Mouse (Mus musculus): ENCODE results near the gene Prss41. TPM values are rescaled to one million over a fixed set of nuclear protein-coding genes. Genes with fewer than 3 reads are reported as not detected.

The Prss41 gene
- total RNA-seq, 2 experiments from 2014 or later: not detected

DNA sequence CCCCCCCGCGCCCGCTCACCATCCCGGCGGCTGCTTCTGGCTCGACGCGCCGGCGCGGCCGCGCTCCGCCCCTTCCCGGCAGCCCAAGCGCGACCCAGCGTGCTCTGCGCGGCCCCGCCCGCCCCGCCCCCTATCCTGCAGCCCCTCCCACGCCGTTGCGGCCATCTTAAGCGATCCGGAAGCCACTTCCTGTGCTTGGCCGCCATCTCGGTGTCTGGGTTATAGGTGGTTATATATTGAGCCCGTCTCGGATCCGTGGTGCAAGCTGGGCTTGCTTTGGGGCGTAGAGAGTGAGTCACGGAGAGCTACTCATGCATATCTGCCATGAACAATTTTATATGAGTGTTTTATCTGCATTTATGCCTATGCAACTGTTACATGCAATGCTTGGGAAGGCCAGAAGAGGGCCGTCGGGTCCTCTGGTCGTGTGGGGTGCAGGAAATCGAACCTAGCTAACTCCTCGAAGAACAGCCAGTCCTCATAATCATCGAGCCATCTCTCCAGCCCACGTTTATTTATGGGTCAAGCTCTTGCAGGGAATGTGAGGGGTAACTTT lies 14.8 kb downstream of the Prss41 start, which contains the start of gene Elob:
TSS of gene Elob (minus strand) at position 73 of the 556 bp plus-strand sequence.
- ATAC-seq (replicated peaks; ENCODE audit: low FRiP score, poor library complexity, severe bottlenecking): peak; percentile 90

DNA sequence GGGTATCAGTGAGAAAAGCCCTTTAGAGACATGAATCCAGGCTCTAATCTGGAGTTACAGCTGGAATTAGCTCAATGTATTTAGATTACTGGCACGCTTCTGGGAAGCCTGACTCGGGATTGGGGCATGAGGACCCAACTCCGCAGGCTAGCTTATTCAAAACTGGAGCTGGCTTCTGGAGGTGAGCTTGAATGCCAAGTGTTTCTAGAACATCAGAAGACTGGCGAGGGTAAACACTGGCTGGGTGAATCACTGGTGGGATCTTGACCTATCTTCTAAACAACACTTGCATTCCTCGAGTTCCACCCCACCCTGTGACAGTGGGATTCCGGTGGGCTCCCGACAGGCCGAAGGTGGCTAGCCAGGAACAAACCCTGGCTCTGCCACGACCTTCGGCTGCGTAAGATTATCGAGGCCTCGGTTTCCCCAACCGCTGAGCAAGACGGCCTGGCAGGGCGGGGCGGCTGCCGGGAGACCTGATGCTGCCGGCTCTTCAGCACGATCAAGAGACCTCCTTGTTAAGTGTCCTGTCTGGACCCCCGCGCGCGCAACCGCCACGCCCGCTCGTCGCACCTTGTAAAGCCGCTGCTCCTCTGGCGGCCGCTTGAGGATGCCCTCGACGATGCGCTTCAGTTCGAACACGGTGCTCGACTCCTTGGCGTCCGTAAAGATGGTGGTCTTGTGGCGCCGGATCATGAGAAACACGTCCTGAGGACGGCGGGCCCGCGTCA lies 15.5 kb downstream of the Prss41 start:
- peak; percentile 73 for ATAC-seq (replicated peaks; ENCODE audit: low FRiP score, poor library complexity, severe bottlenecking)

DNA sequence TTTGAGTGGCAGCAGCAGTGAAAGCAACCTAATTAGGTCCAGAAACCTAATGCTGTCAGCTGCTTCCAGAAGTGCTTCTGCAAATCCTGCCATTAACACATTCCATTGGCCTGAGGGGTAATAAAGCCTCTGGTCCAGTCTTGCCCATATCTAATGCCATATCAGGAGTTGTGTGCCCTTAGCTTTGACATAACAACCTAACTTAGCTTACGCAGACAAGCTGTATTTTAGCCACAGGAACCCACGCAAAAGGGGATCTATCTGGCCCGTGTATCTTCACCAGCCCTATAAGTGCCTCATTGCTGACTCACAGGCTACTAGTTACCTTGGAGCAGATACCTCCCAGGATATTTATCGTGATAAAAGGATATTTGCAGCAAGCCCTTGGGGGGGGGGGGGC lies 18.4 kb downstream of the Prss41 start:
- ATAC-seq (replicated peaks; ENCODE audit: low FRiP score, poor library complexity, severe bottlenecking): no peak

DNA sequence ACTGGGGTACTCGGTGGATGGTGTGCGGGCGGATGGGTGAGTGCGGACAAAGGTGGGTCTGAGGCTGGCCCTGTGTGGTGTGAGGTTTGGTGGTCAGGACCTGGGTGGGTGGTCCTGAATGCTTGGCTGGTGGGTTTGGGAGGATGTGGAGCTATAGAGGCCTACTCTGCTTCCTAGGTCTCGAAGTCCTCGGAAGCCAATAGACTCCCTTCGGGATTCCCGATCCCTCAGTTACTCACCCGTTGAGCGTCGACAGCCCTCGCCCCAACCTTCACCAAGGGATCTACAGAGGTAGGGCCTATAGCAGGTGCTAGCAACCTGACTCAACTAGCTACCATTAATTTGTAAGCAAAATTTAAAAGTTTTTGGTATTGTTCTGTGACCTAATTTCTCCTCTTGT lies 20.4 kb downstream of the Prss41 start:
- ATAC-seq (replicated peaks; ENCODE audit: low FRiP score, poor library complexity, severe bottlenecking): no peak

DNA sequence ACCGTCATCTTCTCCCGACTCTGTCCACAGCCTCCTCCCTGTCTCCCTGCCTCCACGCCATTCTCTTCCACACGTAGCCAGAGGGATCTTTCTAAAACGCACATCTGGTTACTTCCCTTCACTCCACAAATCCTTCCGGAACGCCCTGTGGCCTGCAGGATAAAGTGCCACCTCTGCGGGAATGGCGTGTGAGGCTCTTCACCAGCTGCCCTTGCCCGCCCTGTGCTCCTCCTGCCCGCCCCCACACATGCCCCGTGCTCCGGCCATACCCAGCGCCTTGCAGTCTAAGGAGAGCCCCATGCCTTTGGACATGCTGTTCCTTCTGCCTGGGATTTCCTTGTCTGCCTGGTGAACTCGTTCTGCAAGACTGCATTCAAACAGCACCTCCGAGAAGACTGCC lies 21.0 kb downstream of the Prss41 start:
- no peak for ATAC-seq (replicated peaks; ENCODE audit: low FRiP score, poor library complexity, severe bottlenecking)

DNA sequence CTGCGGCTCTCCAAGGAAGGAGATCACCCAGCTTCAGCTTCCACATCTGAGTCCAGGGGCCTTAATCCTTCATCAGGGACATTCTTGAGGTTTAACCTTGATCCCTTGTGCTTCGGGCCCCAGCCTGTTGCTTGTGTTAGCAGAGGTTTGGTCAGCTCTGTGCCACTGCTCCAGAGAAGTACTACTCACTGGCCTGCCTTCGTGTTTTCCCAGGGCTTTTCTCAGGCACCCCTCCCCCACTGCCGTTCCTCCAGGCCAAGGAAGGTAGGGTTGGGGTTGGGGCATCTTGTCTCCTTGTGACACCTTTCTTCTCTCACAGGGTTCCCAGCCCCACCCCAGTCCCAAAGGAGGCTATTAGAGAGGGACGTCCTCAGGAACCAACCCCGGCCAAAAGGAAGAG lies 21.9 kb downstream of the Prss41 start:
- ATAC-seq (replicated peaks; ENCODE audit: low FRiP score, poor library complexity, severe bottlenecking): no peak

DNA sequence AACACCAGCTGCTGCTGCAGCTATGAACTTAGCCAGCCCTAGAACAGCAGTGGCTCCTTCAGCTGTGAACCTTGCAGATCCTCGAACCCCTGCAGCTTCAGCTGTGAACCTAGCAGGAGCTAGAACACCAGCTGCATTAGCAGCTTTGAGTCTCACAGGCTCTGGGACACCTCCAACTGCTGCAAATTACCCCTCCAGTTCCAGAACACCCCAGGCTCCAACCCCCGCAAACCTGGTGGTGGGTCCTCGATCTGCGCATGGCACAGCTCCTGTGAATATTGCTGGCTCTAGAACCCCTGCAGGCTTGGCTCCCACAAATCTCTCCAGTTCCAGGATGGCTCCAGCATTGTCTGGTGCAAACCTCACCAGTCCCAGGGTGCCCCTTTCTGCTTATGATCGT lies 23.2 kb downstream of the Prss41 start:
- no peak for ATAC-seq (replicated peaks; ENCODE audit: low FRiP score, poor library complexity, severe bottlenecking)

DNA sequence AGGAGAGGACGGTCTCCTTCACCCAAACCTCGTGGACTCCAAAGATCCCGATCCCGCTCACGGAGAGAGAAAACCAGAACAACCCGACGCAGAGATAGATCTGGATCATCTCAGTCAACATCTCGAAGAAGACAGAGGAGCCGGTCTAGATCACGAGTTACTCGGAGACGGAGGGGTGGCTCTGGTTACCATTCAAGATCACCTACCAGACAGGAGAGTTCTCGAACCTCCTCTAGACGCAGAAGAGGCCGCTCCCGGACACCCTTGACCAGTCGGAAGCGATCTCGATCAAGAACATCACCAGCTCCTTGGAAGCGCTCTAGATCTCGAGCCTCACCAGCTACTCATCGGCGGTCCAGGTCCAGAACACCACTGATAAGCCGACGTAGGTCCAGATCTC lies 24.7 kb downstream of the Prss41 start:
- no peak for ATAC-seq (replicated peaks; ENCODE audit: low FRiP score, poor library complexity, severe bottlenecking)

DNA sequence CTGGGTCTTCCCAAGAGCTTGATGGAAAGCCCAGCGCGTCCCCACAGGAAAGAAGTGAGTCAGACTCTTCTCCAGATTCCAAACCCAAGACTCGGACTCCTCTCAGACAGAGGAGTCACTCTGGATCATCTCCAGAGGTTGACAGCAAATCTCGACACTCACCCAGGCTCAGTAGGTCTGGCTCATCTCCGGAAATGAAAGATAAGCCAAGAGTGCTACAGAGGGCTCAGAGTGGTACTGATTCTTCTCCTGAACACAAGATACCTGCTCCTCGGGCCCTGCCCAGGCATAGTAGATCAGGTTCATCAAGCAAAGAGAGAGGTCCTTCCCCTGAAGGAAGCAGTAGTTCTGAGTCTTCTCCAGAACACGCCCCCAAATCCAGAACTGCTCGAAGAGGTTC lies 25.4 kb downstream of the Prss41 start:
- ATAC-seq (replicated peaks; ENCODE audit: low FRiP score, poor library complexity, severe bottlenecking): no peak

DNA sequence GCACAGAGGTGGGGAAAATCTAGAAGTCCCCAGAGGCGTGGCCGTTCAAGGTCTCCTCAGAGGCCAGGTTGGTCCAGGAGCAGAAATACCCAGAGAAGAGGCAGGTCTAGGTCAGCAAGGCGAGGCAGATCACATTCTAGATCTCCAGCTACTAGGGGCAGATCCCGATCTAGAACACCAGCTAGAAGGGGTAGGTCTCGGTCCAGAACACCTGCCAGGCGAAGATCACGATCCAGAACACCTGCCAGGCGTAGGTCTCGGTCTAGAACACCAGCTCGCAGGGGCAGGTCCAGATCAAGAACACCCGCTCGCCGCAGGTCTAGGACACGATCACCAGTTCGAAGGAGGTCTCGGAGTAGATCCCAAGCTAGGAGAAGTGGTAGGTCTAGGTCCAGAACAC lies 28.3 kb downstream of the Prss41 start:
- no peak for ATAC-seq (replicated peaks; ENCODE audit: low FRiP score, poor library complexity, severe bottlenecking)

DNA sequence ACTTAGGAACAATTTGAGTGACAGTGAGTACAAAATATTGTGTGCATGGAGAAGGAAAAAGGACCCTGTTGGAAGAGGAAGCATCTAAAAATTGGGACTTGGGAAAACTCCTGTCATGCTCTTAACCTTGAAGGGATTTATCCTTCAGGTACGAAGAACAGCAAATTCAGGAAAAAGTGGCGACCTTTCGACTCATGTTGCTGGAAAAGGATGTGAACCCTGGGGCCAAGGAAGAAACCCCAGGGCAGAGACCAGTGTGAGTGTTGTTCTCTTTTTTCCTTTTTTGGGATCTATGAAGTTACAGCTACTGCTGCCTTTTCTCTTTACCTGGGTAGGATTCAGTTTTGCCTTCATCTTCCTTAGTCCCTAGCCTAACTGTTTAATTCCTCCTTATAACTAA lies 36.1 kb downstream of the Prss41 start:
- no peak for ATAC-seq (replicated peaks; ENCODE audit: low FRiP score, poor library complexity, severe bottlenecking)

DNA sequence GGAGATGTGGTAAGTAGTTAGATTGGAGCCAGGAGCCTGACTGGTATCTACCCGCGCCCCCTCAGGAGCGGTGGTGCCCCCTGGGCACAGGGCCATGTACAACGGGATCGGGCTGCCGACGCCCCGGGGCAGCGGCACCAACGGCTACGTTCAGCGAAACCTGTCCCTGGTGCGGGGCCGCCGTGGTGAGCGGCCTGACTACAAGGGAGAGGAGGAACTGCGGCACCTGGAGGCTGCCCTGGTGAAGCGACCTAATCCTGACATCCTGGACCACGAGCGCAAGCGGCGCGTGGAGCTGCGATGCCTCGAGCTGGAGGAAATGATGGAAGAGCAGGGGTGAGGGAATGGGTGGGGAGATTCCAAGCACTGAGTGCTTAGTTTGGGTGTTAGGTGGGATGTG lies 37.1 kb downstream of the Prss41 start:
- ATAC-seq (replicated peaks; ENCODE audit: low FRiP score, poor library complexity, severe bottlenecking): no peak

DNA sequence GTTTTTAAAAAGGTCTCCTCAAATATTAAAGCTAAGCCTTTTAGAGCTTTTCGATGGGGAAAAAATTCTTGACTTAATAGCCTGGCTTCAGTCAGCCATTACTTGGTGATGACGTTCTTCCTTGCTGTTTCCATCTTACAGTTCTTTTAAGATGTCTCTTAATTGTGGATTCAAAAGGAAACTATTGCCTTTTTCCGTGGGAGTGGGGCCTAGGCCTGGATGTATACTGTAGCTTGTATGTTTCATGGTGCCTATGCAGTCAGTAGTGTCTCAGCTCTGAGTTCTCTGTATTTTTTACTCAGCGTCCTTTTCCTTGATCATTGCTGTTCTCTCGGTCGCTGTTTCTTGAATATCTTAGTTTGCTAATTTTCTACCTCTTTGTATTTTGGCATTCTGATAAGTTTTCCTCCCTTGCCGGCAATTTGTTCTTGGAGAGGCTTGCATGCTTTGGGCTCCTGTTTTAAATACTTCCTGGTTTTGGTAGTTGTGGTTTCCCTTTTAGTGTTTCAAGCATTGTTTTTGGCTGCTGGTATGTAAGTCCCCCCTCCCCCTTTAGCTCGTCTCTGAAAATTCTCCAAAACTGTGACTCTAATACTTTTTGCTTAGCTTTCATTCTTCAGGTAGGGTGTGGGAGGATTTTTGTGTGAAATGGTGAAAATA lies 39.4 kb downstream of the Prss41 start:
- no peak for ATAC-seq (replicated peaks; ENCODE audit: low FRiP score, poor library complexity, severe bottlenecking)

DNA sequence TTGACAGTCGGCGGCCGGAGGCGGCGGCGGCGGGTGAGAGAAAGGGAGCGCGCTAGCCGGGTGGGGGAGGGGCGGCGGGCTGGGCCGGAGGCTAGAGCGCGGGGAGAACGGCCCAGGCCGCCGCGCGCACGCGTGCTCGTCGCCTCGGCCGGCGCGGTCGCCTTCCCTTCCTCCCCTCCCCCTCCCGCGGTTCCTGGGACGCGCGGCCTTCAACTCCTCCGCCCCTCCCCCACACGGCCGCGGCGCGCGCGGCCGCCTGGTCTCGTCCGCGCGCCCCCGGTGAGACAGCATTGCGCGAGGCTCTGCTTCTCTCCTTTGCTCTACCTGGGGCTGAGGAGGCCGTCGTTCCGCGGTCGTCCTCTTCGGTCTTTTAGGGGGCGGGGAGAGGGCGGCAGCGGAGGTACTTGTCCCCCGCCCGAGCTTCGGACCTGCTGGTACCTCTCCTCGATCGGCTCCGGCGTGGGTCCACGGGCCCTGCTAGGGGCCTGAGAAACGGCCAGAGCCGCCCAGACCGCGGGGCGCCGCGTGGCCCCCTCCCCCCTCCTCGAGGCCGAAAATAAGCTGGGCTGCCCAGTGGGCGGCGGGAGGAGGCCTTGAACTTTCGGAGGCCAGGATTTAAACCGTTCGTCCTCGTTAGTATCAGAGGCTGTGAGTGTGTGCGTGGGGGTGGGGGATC lies 40.5 kb downstream of the Prss41 start:
- ATAC-seq (replicated peaks; ENCODE audit: low FRiP score, poor library complexity, severe bottlenecking): peak; percentile 27

DNA sequence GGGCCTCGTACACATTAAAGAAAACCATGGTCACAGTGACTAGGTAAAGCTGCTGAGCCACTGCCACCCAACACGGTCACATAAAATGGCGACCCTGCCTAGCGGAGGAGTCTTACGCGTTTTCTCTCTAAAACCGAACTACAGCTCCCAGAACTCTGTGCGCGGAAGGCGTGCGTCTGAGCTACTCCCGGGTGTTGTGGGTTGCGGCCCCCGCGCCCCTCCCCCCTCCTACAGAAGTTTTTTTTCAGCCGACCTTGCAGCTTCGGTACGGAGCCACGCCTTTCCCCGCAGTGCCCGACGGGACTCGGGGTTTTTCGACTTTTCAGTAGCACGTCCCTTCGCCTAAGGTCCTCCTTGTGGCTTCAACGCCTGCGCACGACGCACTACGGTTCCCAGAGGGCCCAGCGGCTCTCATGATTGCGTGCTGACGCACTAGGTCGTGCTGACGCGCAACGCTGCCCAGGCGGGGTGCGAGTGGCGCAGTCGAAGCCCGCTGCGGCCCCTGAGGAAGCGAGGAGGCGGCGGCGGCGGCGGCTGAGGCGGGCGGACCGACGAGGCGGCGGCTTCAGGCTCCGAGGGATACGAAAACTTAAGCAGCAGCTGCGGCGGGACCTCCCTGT lies 41.1 kb downstream of the Prss41 start:
- peak; percentile 94 for ATAC-seq (replicated peaks; ENCODE audit: low FRiP score, poor library complexity, severe bottlenecking)

DNA sequence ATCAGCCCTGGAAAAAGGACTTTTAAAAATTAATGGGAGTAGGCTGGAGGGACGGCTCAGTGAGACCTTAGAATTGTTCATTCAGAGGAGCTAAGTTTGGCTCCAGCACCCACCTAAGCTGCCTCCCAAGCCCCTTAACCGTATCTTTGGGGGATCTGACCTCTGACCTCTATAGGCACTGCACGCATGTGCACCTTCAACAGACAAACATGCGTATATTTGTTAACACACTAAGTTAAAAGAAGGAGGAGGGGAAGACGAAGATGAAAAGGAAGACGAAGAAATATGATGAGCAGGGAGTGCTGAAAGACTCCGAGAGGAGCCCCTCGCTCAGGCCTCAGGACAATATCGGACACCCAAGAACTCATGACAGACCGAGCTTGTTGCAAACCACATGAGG lies 42.3 kb downstream of the Prss41 start:
- ATAC-seq (replicated peaks; ENCODE audit: low FRiP score, poor library complexity, severe bottlenecking): no peak

DNA sequence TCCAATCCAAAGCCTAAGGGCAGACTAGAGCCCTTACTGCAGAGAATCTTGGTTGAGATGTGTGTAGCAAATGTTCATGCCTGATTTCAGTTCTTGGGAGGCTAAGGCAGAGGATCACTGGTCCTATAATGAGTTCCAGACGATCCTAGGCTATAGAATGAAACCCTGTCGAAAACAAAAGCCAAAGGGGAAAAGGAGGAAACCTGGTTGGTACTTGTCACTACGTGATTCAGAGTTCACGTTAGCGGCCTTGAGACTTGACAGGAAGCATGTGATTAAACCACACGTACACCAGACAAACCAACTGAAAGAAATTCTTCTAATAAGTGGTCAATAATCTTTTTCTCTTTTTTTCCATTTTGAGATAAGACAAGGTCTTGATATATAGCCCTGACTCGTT lies 46.7 kb downstream of the Prss41 start:
- ATAC-seq (replicated peaks; ENCODE audit: low FRiP score, poor library complexity, severe bottlenecking): no peak

DNA sequence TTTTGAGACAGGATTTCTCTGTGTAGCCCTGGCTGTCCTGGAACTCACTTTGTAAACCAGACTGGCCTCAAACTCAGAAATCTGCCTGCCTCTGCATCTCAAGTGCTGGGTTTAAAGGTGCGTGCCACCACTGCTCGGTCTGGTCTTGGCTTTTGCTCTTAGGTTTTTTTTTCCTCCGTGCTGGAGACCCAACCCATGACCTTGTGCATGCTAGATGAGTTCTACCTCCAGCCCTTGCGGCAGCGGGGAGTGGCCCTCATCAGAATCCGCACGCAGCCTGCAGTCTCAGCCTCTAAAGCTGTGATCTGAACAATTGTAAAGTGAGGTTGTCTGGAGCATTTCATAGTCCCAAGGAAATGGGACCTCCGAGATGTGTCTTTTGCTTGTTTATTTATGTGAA lies 48.6 kb downstream of the Prss41 start:
- ATAC-seq (replicated peaks; ENCODE audit: low FRiP score, poor library complexity, severe bottlenecking): no peak

DNA sequence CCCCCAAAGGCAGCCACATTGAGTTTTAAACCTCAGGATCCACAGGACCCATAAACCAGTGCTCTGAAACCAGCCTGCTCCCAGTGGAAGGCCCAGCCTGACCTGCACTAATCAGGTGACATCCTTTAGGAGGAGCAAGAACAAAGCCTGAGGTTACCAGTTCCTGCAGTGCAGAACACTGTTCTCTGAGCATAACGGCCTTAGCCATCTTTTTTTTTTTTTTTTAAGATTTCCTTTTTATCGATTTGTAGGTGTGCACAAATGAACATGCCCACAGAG lies 53.0 kb downstream of the Prss41 start:
- peak; percentile 19; the same call in 1 of the 2 replicates for ATAC-seq (replicated peaks; ENCODE audit: low FRiP score, poor library complexity, severe bottlenecking)

DNA sequence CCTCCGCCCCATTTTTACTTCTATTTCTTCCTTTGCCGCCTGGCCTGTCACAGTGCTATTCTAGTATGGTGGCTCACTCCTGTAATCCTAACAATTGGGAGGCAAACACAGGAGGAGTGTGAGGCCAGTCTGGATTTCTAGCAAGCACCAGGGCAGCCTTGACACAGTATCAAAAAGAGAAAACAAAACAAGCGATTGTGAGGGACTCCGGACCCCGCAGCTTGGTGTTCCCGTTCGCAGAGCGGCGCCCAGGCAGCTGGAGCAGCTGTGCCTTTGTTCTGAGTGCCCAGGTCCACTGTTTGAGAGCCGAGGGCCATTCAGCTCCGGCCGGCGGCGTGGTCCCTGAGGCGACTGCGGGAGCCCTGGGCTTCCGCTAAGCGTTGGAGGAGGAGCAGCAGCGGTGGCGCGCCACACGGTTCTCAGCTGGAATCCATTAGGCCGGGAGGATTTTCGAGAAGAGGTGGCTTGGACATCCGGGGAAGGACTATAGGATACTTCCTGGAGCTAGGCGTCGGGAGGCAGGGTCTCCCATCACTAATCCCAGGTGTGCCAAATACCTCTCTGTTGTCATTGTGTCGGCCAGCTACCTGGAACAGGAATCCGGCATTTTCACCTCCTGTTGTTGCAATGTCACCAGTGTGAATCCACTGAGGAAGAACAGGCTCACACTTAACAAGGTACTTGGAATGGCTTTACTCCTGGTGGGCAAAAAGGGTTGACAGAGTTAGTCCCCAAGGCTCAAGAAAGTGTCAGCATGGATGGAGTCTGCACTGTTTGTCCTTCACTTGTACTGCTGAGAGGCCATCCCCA lies 53.5 kb downstream of the Prss41 start, which contains the start of gene Srrm2:
TSS of gene Srrm2 (plus strand) at position 264 of the 810 bp plus-strand sequence.
- ATAC-seq (replicated peaks; ENCODE audit: low FRiP score, poor library complexity, severe bottlenecking): peak; percentile 80
